Mouse (Mus musculus) ES-Bruce4 (cell line): ENCODE data around the gene Kif2c.

ENCODE experiments used
- CTCF ChIP-seq: IDR thresholded peaks from one replicate; pipeline ENCODE4 v1.8.1; 2011; ENCODE audit warnings: low read depth, low read length
- EP300 ChIP-seq: IDR thresholded peaks from 2 replicates; pipeline ENCODE4 v1.6.1; 2011; ENCODE audit warnings: low read depth, low read length; ENCODE audit not compliant: insufficient read depth
- POLR2A ChIP-seq: IDR thresholded peaks from one replicate; pipeline ENCODE4 v1.8.1; 2011; ENCODE audit warnings: low read length; ENCODE audit not compliant: insufficient read depth

DNA sequence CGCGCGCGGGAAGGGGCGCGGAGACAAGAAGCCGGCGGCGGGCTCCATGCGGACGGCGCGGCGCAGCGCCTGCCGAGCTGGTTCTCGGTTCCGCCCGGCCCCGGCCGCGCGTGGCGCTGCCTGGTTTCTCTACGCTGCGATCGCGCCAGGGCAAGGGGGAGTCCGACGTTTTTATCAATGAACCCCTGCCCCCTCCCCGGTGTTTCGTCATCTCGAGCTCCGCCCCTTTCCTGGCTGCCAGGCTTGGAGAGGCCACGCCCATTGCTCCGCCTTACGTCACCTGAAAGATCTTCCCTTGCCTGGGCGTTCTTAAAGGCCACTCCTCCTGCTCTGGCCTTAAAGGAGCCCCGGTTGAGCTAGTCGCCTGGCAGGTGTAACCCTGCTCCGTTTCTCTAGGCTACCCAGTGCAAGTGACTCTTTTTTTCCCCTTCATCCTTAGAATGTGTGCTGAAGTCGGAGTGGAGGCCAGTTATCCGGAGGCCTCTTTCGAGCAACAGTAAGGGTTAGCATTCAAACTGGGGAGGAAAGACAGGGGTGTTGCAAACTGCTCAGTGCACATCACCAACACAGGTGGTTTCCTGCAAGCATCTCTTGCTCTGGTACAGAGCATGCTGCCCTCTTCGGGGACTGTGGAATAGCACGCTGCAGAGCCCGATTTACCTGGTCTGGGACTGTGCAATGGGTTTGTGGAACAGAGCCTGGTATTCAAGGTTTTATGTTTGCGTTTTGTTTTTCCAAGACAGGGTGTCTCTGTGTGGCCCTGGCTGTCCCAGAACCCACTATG is 48.4 kb downstream of the Kif2c start, which contains the start of gene Plk3:
- TF ChIP-seq CTCF (no peak), POLR2A (peak; percentile 62), EP300 (no peak)
